Mouse (Mus musculus): Measurements from ENCODE around the gene Scly.
A peak's percentile ranks its signal among the peaks of the same experiment; 100 is the strongest.

- TF ChIP-seq CTCF (IDR thresholded peaks at IDR 0.05; ENCODE audit: borderline replicate concordance, control insufficient read depth, extremely low read depth, insufficient read depth, low read length, poor library complexity): 0 out of 2 replicates have a peak, but pooled peaks have one; percentile 9
- TF ChIP-seq POLR2A (IDR thresholded peaks at IDR 0.05; ENCODE audit: control insufficient read depth, extremely low read depth, insufficient read depth, low read length, poor library complexity): no peak
These were observed 47.6 kb upstream of the Scly start for GRCm38 (mm10) chr1:91250415-91251147.

Data from thymus, adult 2 months (tissue).